Mouse (Mus musculus): ENCODE measurements around the gene Elane.

Gene Elane

DNA sequence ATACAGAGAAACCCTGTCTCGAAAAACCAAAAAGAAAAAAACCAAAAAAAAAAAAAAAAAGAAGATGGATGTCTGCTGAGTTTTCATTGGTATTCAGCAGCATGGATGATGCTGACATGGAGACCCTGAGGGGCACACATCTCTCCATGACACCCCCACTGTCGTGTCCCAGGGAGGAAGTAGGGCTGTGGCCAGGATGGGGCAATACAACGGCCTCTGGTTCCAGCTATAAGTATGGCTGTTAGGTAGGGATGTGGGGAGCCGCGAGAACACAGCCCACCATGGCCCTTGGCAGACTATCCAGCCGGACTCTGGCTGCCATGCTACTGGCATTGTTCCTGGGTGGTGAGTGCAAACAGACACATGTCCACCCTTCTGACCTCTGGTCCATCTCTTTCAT, at the start of gene Elane:
TSS of gene Elane (plus strand) at position 194 of the 400 bp plus-strand sequence.
- DNase-seq (ENCODE audit: low spot score): no peak

DNA sequence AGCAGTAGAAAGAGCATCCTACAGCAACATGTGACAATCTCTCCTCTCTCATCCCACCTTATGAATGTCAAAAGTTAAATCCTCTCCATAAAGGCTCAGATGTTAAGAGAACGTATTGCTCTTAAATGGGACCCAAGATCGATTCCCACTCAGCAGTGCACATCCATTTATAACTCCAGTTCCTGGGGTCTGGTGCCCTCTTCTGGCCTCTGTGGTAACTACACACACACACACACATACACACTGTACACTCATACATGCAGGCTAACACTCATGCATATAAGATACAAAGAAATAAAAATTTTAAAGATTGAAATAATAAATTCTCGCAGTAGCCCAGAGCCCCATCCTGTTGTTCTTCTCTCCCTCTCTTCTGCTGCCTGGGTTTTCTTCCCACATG, 49.1 kb upstream of the Elane start:
- DNase-seq (ENCODE audit: low spot score): no peak

DNA sequence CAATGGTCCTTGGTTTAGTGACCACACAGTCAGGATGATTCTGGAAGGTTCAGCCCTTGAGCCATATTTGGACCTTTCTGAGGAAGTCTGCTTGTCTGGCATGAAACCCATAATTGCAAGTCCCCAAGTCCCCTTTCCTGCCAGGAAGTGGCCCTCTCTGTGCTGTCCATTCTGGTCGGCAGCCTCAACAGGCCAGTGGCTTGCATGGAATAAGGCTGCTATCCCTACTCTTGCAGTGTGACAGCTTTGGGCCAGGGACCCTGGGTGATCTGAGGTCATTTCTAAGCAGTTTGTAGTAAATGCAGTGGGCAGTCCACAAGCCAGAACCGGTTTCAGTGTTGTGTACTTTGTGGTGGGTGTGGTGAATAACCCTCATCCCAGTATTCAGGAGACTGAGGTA, 47.9 kb upstream of the Elane start:
- DNase-seq (ENCODE audit: low spot score): no peak

- no peak for DNase-seq (ENCODE audit: low spot score)
Measured at GRCm38 (mm10) chr10:79840091-79840490, 46.0 kb upstream of the Elane start.

DNA sequence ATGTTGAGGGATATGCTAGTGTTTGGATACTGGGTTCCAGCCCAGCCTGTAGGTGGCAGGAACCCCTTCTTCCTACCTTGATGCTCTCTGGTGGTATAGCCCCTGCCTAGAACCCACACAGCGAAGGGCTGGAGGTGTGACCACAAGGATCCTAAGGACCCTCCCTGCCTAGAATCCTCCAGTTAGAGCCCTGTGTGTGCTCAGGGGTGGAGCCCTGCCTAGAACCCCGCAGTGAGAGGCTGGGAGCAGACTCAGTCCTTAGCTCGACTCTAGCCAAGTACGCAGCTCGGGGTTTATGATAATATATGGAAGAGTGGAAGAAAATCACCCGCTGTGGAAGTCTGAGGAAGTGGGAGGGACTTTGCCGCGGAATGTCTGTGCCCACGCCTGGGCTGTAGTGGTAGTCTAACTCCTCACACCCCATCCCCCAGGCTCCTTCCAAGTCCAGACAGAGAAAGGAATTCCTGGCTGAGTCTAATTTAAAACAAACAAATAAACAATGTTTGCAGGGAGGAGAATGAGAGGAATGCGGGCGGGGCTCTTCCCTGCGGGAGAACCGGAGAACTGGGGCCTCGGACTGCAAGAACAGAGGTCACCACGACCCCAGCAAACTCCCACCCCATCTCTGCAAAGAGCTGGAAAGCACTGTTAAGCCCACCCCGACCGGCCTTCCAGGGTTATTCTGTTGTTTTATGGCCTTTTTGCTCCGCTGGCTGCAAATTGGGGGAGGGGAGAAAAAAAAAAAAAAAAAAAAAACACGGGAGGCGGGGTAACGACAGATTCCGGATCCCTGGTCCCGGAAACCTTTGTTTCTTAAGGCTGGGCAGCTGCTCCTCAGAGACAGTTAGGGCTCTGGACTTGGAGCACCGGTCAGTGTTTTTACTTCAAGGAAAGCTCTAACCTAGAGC, 45.1 kb upstream of the Elane start:
- DNase-seq (ENCODE audit: low spot score): no peak

DNA sequence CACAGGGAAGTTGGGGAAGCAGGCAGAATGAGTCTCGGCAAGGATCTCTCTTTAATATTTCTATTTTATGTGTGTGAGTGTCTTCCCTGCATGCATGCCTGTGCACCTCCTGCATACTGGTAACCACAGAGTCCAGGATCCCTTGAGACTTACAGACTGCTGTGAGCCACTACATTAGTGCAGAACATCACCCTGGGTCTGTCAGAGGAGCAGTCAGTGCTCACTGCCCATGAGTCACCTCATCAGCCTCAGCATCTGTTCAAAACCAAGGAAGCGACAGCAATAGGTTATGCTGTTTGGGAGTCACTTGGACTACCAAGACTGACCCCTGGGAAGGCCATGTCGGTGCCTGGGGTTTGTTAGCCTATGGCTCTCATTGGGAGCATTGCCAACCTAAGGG, 43.7 kb upstream of the Elane start:
- DNase-seq (ENCODE audit: low spot score): no peak

GRCm38 (mm10) chr10:79843476-79843875, 42.6 kb upstream of the Elane start:
- no peak for DNase-seq (ENCODE audit: low spot score)

DNA sequence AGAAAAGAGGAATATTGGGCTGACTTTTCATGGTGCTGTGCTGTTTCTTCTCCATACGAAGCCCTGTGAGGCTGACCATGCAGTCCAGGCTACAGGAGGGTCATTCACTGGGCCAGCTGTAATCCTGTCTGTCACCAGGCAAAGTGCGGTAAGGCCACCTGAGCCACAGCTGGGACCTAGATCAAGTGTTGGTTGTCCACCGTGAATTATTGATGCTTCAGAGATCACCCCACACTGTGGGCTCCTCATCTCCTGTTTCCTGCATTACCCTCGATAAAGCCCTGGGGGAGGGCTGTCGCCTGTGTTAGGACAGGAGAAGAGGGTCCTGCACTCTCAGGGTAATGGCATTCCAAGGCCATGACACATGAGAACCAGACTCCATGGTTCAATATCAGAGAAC, 39.5 kb upstream of the Elane start:
- DNase-seq (ENCODE audit: low spot score): no peak

GRCm38 (mm10) chr10:79849941-79850628, 36.0 kb upstream of the Elane start:
- DNase-seq (ENCODE audit: low spot score): no peak

GRCm38 (mm10) chr10:79851653-79852052, 34.4 kb upstream of the Elane start:
- DNase-seq (ENCODE audit: low spot score): no peak

GRCm38 (mm10) chr10:79852107-79852789, 33.8 kb upstream of the Elane start:
- DNase-seq (ENCODE audit: low spot score): peak; percentile 42

DNA sequence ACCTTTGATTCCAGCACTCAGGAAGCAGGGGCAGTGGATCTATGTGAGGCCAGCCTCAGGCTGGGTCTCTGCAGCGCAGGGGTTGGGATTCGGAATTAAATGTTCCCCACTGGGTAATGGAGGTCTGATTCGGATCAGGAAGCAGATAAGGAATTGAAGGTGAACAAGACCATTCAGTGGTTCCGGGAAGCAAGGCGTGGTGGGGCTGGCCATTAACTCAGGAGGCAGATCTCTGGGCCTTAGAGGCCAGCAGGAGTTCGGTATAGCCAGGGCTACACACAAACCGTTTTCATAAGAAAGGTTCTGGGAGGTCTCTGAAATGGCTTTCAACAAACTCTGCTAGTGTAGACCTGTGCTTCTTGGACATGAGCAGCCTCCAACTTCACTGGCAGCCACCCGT, 33.2 kb upstream of the Elane start:
- DNase-seq (ENCODE audit: low spot score): no peak

- no peak for DNase-seq (ENCODE audit: low spot score)
Measured at GRCm38 (mm10) chr10:79853392-79853791, 32.7 kb upstream of the Elane start.

- DNase-seq (ENCODE audit: low spot score): peak; percentile 99
Measured at GRCm38 (mm10) chr10:79853860-79854795, 31.9 kb upstream of the Elane start, which contains the start of gene Ptbp1. TSS of gene Ptbp1 (plus strand) at chr10:79854427.

DNA sequence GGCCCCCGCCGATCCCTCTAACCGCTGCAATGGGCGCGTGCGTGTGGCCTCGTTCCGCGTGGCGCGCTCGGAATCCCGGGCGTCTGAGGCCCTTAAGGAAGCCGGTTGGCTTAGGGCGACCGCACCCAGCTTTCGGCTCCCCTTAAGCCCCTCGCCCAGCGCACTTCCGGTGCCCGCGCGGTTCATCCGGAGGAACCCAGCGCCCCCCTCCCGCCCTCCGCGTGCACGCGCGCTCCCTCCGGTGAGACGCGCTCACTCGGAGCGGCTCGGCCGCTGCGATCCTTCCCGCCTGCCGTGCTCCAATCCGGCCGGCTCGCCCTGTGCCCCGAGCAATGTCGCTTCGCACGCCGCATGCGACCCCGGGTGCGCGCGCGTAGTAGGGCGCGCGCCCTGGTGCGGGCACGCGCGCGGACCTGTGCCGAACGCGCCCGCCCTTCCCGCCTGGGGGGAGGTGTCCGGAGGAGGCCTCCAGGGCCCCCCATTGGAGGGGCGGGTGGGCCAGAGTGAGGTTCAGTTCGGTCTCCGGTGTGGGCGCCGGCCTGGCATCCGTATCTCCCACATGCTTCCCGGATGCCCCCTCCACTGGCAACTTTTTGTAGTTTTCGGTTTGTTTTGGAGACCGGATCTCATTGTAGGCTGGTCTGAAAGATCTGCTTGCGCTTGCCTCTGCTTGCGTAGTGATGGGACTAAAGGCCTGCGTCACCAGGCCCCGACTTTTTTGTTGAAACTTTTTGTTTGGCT, 31.1 kb upstream of the Elane start:
- peak; percentile 86 for DNase-seq (ENCODE audit: low spot score)

- peak; percentile 70 for DNase-seq (ENCODE audit: low spot score)
Measured at GRCm38 (mm10) chr10:79855558-79856184, 30.4 kb upstream of the Elane start.

- no peak for DNase-seq (ENCODE audit: low spot score)
Measured at GRCm38 (mm10) chr10:79856280-79856679, 29.8 kb upstream of the Elane start.

- DNase-seq (ENCODE audit: low spot score): no peak
Measured at GRCm38 (mm10) chr10:79856704-79857451, 29.2 kb upstream of the Elane start.

GRCm38 (mm10) chr10:79857452-79857811, 28.6 kb upstream of the Elane start:
- peak; percentile 60 for DNase-seq (ENCODE audit: low spot score)

- DNase-seq (ENCODE audit: low spot score): no peak
Measured at GRCm38 (mm10) chr10:79857894-79858293, 28.2 kb upstream of the Elane start.

Measured in T-cell, adult 2 months (primary cell).